In the genomic region with DNA sequence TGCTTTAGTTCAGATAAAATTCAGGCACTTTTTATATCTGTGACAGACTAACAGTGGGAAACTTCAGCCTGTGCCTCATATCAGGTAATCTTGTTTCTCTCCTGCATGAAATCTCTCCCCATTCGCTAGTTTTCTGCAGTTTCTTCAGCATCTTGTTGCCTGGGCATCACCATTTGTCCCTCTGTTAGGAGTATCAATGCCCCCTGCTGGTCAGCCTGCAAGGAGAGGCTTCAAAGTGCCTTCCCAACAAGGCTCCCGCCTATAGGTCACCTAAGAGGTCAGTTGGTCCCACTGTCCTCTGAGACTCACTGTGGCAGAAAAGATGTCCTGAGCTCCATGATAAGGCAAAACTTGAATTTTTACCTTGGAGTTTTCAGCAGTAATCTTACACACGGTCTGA, we compare ENCODE assay signal across 9 mouse cellular contexts.
DNase-seq lines count a peak whose midpoint lies in the region; ATAC-seq and TF ChIP-seq lines count a peak whose summit lies in the region.
"Had no signal": no experiment of that assay in that cellular context is flagged by ENCODE, and none has a peak within 500 bp of the region (broad histone marks: within the 10 kb centered on the region; RNA-seq: fewer than 3 reads in every experiment).

No protein-coding gene starts in this region.

- peak; percentile 49 for TF ChIP-seq CTCF in forebrain, postnatal 0 days (IDR thresholded peaks at IDR 0.05; ENCODE audit: low read depth)

- H3K9me3 ChIP-seq in forebrain, postnatal 0 days (ENCODE audit: low read length), result no peaks in the 10 kb centered on the region
- no peaks in the 10 kb centered on the region for H3K9me3 ChIP-seq in forebrain, embryonic 14.5 days (replicated peaks; ENCODE audit: control insufficient read depth, low read length)

- no peak overlapping the region for H3K4me2 ChIP-seq in forebrain, postnatal 0 days (ENCODE audit: low read depth)
- no peak overlapping the region for H3K4me2 ChIP-seq in forebrain, embryonic 14.5 days (ENCODE audit: low read length)

- no peak overlapping the region for H3K4me3 ChIP-seq in forebrain, postnatal 0 days (ENCODE audit: low read depth, low read length)
- H3K4me3 ChIP-seq in forebrain, embryonic 14.5 days (ENCODE audit: low read depth, low read length), result no peak overlapping the region

- no peak for DNase-seq in forebrain, postnatal 0 days
- no peak for DNase-seq in forebrain, embryonic 14.5 days (ENCODE audit: low spot score)
- peak; percentile 7 for DNase-seq in right cerebral cortex, adult 18-20 months
- DNase-seq in right cerebral cortex, postnatal 36 days (ENCODE audit: low spot score in 2 of 2), result no peak
- DNase-seq in embryo, embryonic 9.5 days (ENCODE audit: extremely low spot score), result peak; percentile 69
- peak; percentile 69 to 73 for DNase-seq in kidney, postnatal 25 days
- DNase-seq in retina, adult 2 months (ENCODE audit: low read depth, low spot score), result peak; percentile 16
- no peak for DNase-seq in urinary bladder, adult 2 months (ENCODE audit: low spot score)

- no peaks in the 10 kb centered on the region for H3K27me3 ChIP-seq in forebrain, postnatal 0 days (ENCODE audit: insufficient read depth, low read length)
- H3K27me3 ChIP-seq in forebrain, embryonic 14.5 days (replicated peaks; ENCODE audit: control insufficient read depth, insufficient read depth, low read length), result no peaks in the 10 kb centered on the region

- WGBS in forebrain, postnatal 0 days, result 44% methylated on average over 3 of the region's 3 CpGs
- 53% methylated on average over 3 of the region's 3 CpGs for WGBS in forebrain, embryonic 14.5 days

- H3K9ac ChIP-seq in forebrain, postnatal 0 days, result no peak overlapping the region
- no peak overlapping the region for H3K9ac ChIP-seq in forebrain, embryonic 14.5 days (ENCODE audit: low read length)

- H3K27ac ChIP-seq in forebrain, postnatal 0 days (ENCODE audit: low read depth, low read length), result no peak overlapping the region
- H3K27ac ChIP-seq in forebrain, embryonic 14.5 days (ENCODE audit: low read depth, low read length), result no peak overlapping the region
- H3K27ac ChIP-seq: macrophage had no signal

- no peaks in the 10 kb centered on the region for H3K4me1 ChIP-seq in forebrain, postnatal 0 days (ENCODE audit: insufficient read depth)
- no peaks in the 10 kb centered on the region for H3K4me1 ChIP-seq in forebrain, embryonic 14.5 days (ENCODE audit: control insufficient read depth, insufficient read depth, low read length)

- no peak for ATAC-seq in forebrain, postnatal 0 days
- no peak for ATAC-seq in forebrain, embryonic 14.5 days

- no peaks in the 10 kb centered on the region for H3K36me3 ChIP-seq in forebrain, postnatal 0 days (ENCODE audit: insufficient read depth)
- no peaks in the 10 kb centered on the region for H3K36me3 ChIP-seq in forebrain, embryonic 14.5 days (ENCODE audit: control insufficient read depth, insufficient read depth, low read length)

Comparison
In these comparisons a context has a peak if more than half of its experiments do, and no peak if none do; other contexts are left out.
1. DNase-seq: peak in right cerebral cortex, adult 18-20 months (single experiment), embryo, embryonic 9.5 days (single experiment), kidney, postnatal 25 days (2 of 2) and retina, adult 2 months (single experiment); none in forebrain, postnatal 0 days (single experiment), forebrain, embryonic 14.5 days (single experiment), right cerebral cortex, postnatal 36 days (0 of 2) and urinary bladder, adult 2 months (single experiment).